Mouse (Mus musculus) embryonic fibroblast, embryonic 13.5 days (primary cell): Measurements from ENCODE around the gene Gm47289.

Source experiments
- CTCF ChIP-seq: IDR thresholded peaks from 2 replicates; pipeline ENCODE4 v1.5.1; 2011; ENCODE audit warnings: mild to moderate bottlenecking, control low read depth, low read length, moderate library complexity, borderline replicate concordance; ENCODE audit not compliant: insufficient read depth
- POLR2A ChIP-seq: IDR thresholded peaks from 2 replicates; pipeline ENCODE4 v1.6.1; 2011; ENCODE audit warnings: low read depth, mild to moderate bottlenecking, control low read depth, low read length, moderate library complexity

- TF ChIP-seq CTCF (no peak), POLR2A (no peak)
Observed at GRCm38 (mm10) chr9:119155416-119155815, 3.5 kb upstream of the Gm47289 start.
